Mouse (Mus musculus) embryonic facial prominence, embryonic 15.5 days (tissue): ENCODE measurements around the gene Arih2. TPM values are rescaled to one million over a fixed set of nuclear protein-coding genes. Genes with fewer than 3 reads are reported as not detected.
"Not testable (repeated sequence)": the region's sequence is repeated elsewhere in the genome, so short reads cannot be mapped to it uniquely, and the experiment has no call there.

Experiments
- ATAC-seq: fragments of 200-750 bp; cut with Nextera tagmentation; 2 replicates; pipeline ENCODE4 v1.8.0; 2017; ENCODE audit warnings: low read depth, moderate TSS enrichment; ENCODE audit not compliant: insufficient number of reproducible peaks, low FRiP score, low TSS enrichment
- H3K27ac ChIP-seq: fragments of 300-500 bp; sonication (generic); replicated peaks from 2 replicates; pipeline ENCODE4 v1.5.1; 2015; ENCODE audit warnings: mild to moderate bottlenecking, inconsistent platforms
- H3K27me3 ChIP-seq: fragments of 300-500 bp; sonication (generic); 2 replicates; pipeline ENCODE4 v1.6.1; 2015; ENCODE audit warnings: inconsistent platforms
- H3K36me3 ChIP-seq: fragments of 300-500 bp; sonication (generic); 2 replicates; pipeline ENCODE4 v1.6.1; 2015; ENCODE audit warnings: mild to moderate bottlenecking, inconsistent platforms
- H3K4me1 ChIP-seq: fragments of 300-500 bp; sonication (generic); 2 replicates; pipeline ENCODE4 v1.6.1; 2015; ENCODE audit warnings: inconsistent platforms
- H3K4me2 ChIP-seq: fragments of 300-500 bp; sonication (generic); replicated peaks from 2 replicates; pipeline ENCODE4 v1.6.1; 2015; ENCODE audit warnings: mild to moderate bottlenecking, inconsistent platforms
- H3K4me3 ChIP-seq: fragments of 300-500 bp; sonication (generic); replicated peaks from 2 replicates; pipeline ENCODE4 v1.5.1; 2015; ENCODE audit warnings: mild to moderate bottlenecking, inconsistent platforms
- H3K9ac ChIP-seq: fragments of 300-500 bp; sonication (generic); 2 replicates; pipeline ENCODE4 v1.6.1; 2015; ENCODE audit warnings: inconsistent platforms
- H3K9me3 ChIP-seq: fragments of 300-500 bp; sonication (generic); replicated peaks from 2 replicates; pipeline ENCODE4 v1.6.1; 2016; ENCODE audit warnings: inconsistent platforms
- WGBS: fragments of 180-500 bp; shearing (Covaris S2); methylation state at CpG from one replicate; pipeline ENCODE4 v1.1.7; 2015; 5-methylcytosine and 5-hydroxymethylcytosine counted together
- polyA plus RNA-seq: library from polyadenylated mRNA; unstranded; fragments of >200 nt; fragmentation: Nextera tagmentation; extraction: Ambion mirVana; gene quantifications from 2 replicates; pipeline ENCODE4 v1.2.1, GENCODE M21; 2015

Arih2 gene
- polyA plus RNA-seq, 1 experiment from 2014 or later, result 49.5 TPM

GRCm38 (mm10) chr9:108687181-108687580, 38.0 kb upstream of the Arih2 start:
- ATAC-seq, result no peak
- Histone ChIP-seq H3K36me3 (peaks cover 9% of the 10 kb centered on the region), H3K4me2 (no peak overlapping the region), H3K4me1 (peaks cover 5% of the 10 kb centered on the region; the same call in 1 of the 2 replicates), H3K27ac (no peak overlapping the region), H3K4me3 (no peak overlapping the region), H3K9me3 (no peaks in the 10 kb centered on the region), H3K27me3 (no peaks in the 10 kb centered on the region), H3K9ac (no peak overlapping the region)
- WGBS, result 81% methylated on average over 6 of the region's 6 CpGs

- no peak for ATAC-seq
- WGBS, result 49% methylated on average over 4 of the region's 4 CpGs
Observed at GRCm38 (mm10) chr9:108686475-108686887, 37.3 kb upstream of the Arih2 start.

GRCm38 (mm10) chr9:108680026-108680425, 30.8 kb upstream of the Arih2 start:
- WGBS, result 90% methylated on average over 15 of the region's 15 CpGs
- H3K27me3 ChIP-seq, result no peaks in the 10 kb centered on the region
- no peak overlapping the region for H3K27ac ChIP-seq
- no peak overlapping the region for H3K9ac ChIP-seq
- H3K4me3 ChIP-seq, result no peak overlapping the region
- no peaks in the 10 kb centered on the region for H3K9me3 ChIP-seq
- peaks cover 40% of the 10 kb centered on the region for H3K36me3 ChIP-seq
- H3K4me1 ChIP-seq, result no peaks in the 10 kb centered on the region
- no peak for ATAC-seq
- H3K4me2 ChIP-seq, result no peak overlapping the region

More at GRCm38 (mm10) chr9:108686475-108686887, 37.3 kb upstream of the Arih2 start:
- H3K9me3 ChIP-seq, result no peaks in the 10 kb centered on the region
- H3K9ac ChIP-seq, result no peak overlapping the region
- H3K36me3 ChIP-seq, result peaks cover 12% of the 10 kb centered on the region
- no peak overlapping the region for H3K27ac ChIP-seq
- H3K4me2 ChIP-seq, result no peak overlapping the region
- no peaks in the 10 kb centered on the region for H3K27me3 ChIP-seq
- H3K4me1 ChIP-seq, result peaks cover 1% of the 10 kb centered on the region; the same call in 1 of the 2 replicates
- H3K4me3 ChIP-seq, result no peak overlapping the region

- peaks cover 33% of the 10 kb centered on the region for H3K36me3 ChIP-seq
- ATAC-seq, result no peak
- H3K4me3 ChIP-seq, result no peak overlapping the region
- H3K9ac ChIP-seq, result no peak overlapping the region
- H3K27me3 ChIP-seq, result no peaks in the 10 kb centered on the region
- H3K4me1 ChIP-seq, result no peaks in the 10 kb centered on the region
- WGBS, result 50% methylated on average over 2 of the region's 2 CpGs
- H3K4me2 ChIP-seq, result no peak overlapping the region
- no peak overlapping the region for H3K27ac ChIP-seq
- H3K9me3 ChIP-seq, result no peaks in the 10 kb centered on the region
Observed at GRCm38 (mm10) chr9:108673151-108673550, 24.0 kb upstream of the Arih2 start.

- no peak overlapping the region for H3K4me2 ChIP-seq
- no peak for ATAC-seq
- no peaks in the 10 kb centered on the region for H3K4me1 ChIP-seq
- H3K4me3 ChIP-seq, result no peak overlapping the region
- H3K36me3 ChIP-seq, result peaks cover 32% of the 10 kb centered on the region
- H3K27me3 ChIP-seq, result no peaks in the 10 kb centered on the region
- 58% methylated on average over 8 of the region's 8 CpGs for WGBS
- H3K27ac ChIP-seq, result no peak overlapping the region
- no peak overlapping the region for H3K9ac ChIP-seq
- H3K9me3 ChIP-seq, result no peaks in the 10 kb centered on the region
Observed at GRCm38 (mm10) chr9:108669875-108670274, 20.7 kb upstream of the Arih2 start.

GRCm38 (mm10) chr9:108662660-108663059, 13.5 kb upstream of the Arih2 start:
- Histone ChIP-seq H3K9ac (peak overlapping the region; percentile 42; the same call in 1 of the 2 replicates), H3K36me3 (peaks cover 3% of the 10 kb centered on the region; the same call in 1 of the 2 replicates), H3K27me3 (no peaks in the 10 kb centered on the region), H3K9me3 (no peaks in the 10 kb centered on the region), H3K4me3 (peak overlapping the region; percentile 71), H3K4me2 (peak overlapping the region; percentile 65), H3K27ac (no peak overlapping the region), H3K4me1 (peaks cover 5% of the 10 kb centered on the region; the same call in 1 of the 2 replicates)
- 44% methylated on average over 6 of the region's 6 CpGs for WGBS
- no peak for ATAC-seq

- peak; percentile 84 for ATAC-seq
- Histone ChIP-seq H3K27ac (peak within 1 kb of the TSS; percentile 25; the same call in 1 of the 2 replicates), H3K9me3 (no peaks in the 10 kb centered on the region), H3K4me1 (peaks cover 5% of the 10 kb centered on the region; the same call in 1 of the 2 replicates), H3K9ac (peak within 1 kb of the TSS; percentile 42), H3K4me2 (peak within 1 kb of the TSS; percentile 65), H3K36me3 (peaks cover 3% of the 10 kb centered on the region; the same call in 1 of the 2 replicates), H3K4me3 (peak within 1 kb of the TSS; percentile 71), H3K27me3 (no peaks in the 10 kb centered on the region)
- WGBS, result 1% methylated on average over 37 of the region's 37 CpGs
Observed at GRCm38 (mm10) chr9:108661677-108662612, 12.8 kb upstream of the Arih2 start, which contains the start of gene Slc25a20. Gene Slc25a20 (plus strand): TSS chr9:108662088.

GRCm38 (mm10) chr9:108655865-108656264, 6.7 kb upstream of the Arih2 start:
- H3K9ac ChIP-seq, ATAC-seq, H3K27me3 ChIP-seq, H3K4me1 ChIP-seq, H3K4me3 ChIP-seq, H3K27ac ChIP-seq, H3K4me2 ChIP-seq, H3K9me3 ChIP-seq, H3K36me3 ChIP-seq: not testable (repeated sequence)
- 75% methylated on average over 7 of the region's 7 CpGs for WGBS

GRCm38 (mm10) chr9:108654566-108655464, 5.6 kb upstream of the Arih2 start:
- ATAC-seq, result no peak
- H3K9me3 ChIP-seq, result no peaks in the 10 kb centered on the region
- no peak overlapping the region for H3K4me3 ChIP-seq
- 76% methylated on average over 10 of the region's 10 CpGs for WGBS
- H3K27ac ChIP-seq, result no peak overlapping the region
- H3K27me3 ChIP-seq, result no peaks in the 10 kb centered on the region
- peaks cover 4% of the 10 kb centered on the region for H3K4me1 ChIP-seq
- H3K4me2 ChIP-seq, result no peak overlapping the region
- no peak overlapping the region for H3K9ac ChIP-seq
- no peaks in the 10 kb centered on the region for H3K36me3 ChIP-seq

GRCm38 (mm10) chr9:108649561-108650440, 615 bp upstream of the Arih2 start:
- ATAC-seq, result no peak
- H3K9me3 ChIP-seq, result no peaks in the 10 kb centered on the region
- H3K9ac ChIP-seq, result peak overlapping the region; percentile 78
- peaks cover 14% of the 10 kb centered on the region for H3K4me1 ChIP-seq
- 26% methylated on average over 29 of the region's 29 CpGs for WGBS
- no peaks in the 10 kb centered on the region for H3K27me3 ChIP-seq
- H3K27ac ChIP-seq, result peak overlapping the region; percentile 91
- peak overlapping the region; percentile 69 for H3K4me2 ChIP-seq
- peak overlapping the region; percentile 98 for H3K4me3 ChIP-seq
- H3K36me3 ChIP-seq, result no peaks in the 10 kb centered on the region
